Mouse (Mus musculus) layer of hippocampus, adult 8-10 months (tissue): ENCODE results near the gene Pde4b. TPM values are rescaled to one million over a fixed set of nuclear protein-coding genes. Genes with fewer than 3 reads are reported as not detected.

Experiments used
- DNase-seq, 2 experiments: peaks; one replicate each; pipeline ENCODE4 v3.0.0; 2022; ENCODE audit warnings: low spot score in 2 of 2
- total RNA-seq, 4 experiments: library from RNA; stranded (reverse); gene quantifications; 2 replicates each; pipeline ENCODE4 v1.2.4; 2022

Pde4b gene
- total RNA-seq, 4 experiments from 2014 or later, result 67.4 to 82.7 (median 71.2) TPM

DNA sequence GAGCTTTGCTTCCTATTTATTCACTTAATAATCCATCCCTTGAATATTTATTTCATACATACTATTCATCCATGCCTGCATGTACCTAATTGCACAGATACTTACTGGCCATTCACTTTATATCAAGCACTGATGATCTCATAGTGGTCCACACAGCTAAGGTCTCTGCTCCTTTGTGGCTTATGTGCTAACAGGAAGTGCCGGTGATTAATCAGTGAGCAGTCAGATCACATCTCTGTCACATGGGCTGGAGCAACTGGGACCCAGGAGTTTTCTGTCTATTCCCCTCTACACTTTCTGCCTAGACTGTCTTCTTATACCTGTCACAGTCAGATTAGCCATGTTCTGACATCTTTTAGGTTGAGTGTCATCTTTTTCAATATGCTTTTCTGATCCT lies 411.6 kb downstream of the Pde4b start:
- no peak for DNase-seq

DNA sequence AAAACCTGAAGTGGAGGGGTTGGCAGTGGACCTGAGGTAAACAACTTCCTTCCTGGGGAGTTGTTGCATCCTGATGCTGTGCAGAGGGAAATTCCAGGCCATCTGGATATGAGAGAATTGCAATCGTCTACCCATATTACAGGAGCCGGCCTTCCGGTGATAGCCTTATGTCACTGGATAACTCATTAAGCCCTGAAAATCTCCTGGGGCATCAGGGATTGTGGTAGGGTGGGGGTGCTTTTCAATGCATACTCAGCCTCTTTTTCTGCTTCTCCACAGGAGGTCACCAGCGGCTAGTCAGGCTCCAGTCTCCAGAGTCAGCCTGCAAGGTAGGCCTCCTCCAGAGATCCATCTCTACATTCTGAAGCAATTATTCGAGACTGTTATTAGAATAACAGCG lies 418.4 kb downstream of the Pde4b start:
- no peak for DNase-seq

DNA sequence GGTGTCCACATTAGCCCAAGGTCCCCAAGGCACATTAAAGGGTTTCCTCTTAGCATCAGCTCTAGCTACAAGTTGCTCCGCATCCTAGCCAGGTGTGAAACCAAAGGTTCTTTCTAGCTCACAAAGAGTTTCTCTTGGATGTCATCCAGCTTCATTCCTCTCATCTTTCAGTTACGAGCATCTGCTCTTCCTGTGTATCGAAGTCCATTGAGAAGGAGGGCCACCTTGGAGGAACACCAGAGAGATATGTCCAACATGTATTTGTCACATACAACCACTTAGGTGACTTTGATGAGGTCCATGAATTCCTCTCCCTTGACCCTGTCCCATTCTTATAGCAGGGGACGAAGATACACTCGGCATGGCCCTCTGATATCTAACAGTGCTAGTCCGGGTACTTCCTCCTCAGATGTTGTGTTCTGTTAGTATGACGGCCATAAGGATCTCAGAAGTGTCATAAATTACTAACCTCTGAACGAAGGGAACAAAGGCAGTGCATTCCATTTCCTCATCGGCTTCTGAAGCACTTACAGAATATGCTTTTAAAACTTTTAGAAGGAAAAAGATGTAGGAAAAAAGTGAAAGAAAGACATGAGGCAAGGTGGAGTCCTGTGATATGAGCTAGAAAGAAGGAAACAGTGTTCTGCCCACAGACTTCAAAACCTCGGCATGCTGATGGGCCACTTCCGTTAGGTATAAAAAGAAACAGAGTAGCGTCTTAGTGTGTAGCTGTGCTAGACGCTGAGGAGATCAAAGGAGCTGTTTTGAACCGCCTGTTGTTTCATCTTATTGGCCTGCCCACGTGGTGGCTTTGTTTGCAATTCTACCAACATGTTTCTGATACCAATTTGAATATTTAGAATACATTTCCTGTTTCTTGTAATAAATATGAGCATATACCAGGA lies 419.3 kb downstream of the Pde4b start:
- no peak for DNase-seq

DNA sequence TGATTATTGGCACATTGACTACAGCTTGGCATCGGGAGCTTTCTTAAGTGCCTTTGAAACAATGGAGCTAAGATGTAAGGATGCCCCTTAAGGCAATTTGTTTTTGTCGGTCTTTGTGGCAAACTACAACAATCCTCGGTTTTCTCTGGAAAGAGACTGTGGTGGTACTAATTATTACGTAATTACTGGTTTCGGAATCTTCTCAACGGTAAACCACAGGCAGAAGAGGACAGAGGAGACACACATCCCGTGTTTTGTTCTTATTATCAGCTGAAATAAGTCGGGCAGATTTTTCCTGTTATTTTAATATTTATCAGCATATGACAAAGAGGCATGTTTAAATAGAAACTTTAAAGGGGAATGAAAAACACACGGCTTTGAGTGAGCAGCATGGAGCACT lies 420.0 kb downstream of the Pde4b start:
- no peak for DNase-seq

DNA sequence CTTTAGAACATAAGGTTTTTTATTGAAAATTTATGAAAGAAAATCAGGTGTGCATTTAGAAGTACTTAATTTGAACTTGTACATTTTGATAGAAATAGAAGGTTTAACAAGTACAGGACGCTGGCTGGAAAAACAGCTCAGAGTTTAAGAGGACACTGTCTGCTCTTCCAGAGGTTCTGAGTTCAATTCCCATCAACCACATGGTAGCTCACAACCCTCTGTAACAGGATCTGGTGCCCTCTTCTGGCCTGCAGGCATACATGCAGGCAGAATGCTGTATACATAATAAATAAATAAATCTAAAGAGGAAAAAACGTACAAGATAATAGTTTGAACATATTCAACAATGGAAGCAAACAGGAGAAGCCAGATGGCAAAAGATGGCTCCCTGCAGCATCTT lies 420.4 kb downstream of the Pde4b start:
- no peak for DNase-seq

DNA sequence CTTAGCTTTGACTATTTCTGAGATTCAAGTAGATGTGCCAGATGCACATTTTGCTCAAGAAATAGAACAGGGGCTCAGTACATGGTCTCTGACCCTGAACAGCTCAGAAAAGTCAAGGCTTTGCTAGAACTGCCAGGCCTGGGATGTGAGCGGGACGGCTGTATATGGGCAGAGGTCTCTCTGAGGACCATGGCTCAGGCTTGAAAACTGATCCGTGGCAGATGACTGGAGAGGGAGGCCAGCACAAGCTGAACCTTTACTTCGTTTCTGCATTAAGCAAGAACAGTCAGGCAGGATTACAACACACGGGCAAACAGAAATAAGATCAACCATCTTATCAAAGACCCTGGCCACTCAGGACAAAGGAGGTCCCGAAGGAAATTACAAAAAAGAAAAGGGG lies 422.7 kb downstream of the Pde4b start:
- no peak for DNase-seq

DNA sequence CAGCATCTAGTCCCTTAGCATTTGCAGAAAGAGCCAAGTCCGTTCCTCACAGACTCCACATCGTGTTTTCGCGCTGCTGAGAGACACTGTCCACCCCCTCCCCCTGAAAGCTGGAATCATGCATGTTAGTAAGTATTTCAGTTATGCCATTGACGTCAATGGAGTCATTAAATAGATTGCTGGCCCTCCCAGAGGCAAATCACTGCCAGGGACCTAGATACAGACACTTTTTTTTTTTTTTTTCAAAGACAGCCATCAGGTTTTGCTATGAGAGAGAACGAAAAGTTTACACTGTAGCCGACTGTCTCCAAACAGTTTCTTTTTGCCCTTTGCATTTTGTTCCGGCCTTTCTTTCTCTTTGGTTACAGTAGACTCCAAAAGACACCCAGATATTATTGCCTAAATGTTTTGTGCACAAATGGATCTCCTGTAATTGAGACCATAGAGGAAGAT lies 423.6 kb downstream of the Pde4b start:
- DNase-seq, result peak; percentile 27 to 37

DNA sequence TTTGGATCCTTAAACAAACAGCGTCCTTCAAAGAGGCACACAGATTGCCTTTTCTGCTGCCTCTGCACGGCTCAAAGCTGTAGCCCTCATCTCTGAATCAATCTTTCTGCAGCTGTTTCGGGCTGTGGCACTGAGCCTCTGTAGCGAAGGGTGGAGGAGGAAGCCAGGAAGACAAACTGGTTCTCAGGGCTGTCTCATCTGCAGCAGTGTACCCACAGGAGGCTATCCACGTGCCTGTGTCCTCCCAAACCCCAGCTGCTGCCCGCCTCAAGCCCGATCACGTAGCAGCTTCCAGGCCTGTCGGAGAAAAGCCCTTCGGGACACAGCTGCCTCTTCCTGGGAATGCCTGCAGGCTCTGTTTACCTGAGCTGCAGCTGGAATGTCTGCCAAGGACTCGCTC lies 424.2 kb downstream of the Pde4b start:
- peak; percentile 30 to 36 for DNase-seq

DNA sequence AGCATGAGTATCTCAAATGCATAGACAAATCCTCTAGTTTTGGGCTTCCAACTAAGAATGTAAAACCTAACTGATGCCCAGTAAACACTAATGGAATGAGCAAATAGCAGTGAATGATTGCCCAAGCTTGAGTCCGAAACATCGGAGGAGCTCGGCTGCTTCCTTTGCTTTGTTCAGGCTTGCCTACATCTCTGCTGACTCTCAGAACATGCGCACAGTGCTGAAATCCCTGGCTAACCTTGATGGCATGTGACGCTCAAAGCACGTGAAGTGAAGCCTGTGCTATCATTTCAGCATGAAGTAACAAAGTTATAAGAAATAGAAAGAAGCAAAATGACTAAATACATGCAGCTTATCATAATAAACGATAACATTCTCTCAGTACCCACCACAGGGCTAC lies 425.6 kb downstream of the Pde4b start:
- no peak for DNase-seq

DNA sequence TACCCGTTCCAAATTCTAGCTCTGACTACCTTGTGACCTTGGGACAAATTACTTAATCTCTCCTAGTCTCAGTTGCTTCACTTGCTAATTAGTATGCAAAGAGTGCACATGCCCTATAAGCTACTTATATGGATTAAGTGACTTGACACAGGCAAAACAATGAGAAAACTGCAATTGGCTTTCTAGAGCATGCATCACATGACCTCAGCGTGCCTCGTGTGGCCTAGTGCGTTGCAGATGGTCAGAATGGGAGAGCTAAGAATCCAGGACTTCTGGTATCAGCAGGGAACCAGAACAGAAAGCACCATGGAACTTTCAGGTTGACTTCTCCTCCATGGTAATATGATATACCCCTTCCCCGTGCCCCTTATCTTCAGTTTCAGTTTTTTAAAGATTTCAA lies 426.2 kb downstream of the Pde4b start:
- no peak for DNase-seq

DNA sequence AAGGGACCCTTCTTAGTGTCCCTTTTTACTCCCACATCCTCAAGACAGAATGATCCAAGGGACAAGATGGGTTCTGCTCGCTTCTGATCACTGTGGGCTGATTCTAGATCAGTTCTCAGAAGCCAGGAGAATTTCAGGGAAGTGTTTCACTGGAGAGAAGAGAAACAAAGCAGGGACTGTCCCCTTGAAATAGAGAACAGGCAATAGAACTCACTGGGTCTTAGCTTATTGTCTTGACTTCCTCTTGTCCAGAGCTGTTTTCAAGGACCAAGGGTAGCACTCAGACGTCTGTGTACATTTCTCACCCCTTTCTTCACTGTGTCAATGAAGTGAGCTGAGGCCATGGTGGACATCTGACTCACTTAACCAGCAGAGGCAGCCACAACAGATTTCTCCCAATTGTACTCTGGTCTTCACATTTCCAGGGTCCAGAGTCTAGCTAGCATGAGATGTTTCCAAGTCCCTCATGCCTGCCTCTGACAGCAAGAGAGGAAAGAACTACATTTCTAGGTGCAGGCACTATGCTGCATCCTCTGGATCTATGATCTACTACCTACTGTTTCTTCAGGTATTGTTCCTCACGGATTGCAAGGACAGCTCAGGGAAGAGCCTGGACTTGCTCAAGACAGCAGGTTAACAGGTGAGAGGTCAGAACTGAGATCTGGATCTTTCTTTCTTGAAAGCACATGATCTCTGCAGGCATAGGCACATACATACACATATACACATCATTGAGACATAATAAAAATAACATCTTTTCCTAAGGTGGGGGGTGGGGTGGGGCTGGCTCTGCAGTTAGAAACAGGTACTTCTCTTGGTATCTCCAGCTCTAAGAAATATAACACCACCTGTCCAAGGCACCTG lies 427.9 kb downstream of the Pde4b start:
- DNase-seq, result no peak

DNA sequence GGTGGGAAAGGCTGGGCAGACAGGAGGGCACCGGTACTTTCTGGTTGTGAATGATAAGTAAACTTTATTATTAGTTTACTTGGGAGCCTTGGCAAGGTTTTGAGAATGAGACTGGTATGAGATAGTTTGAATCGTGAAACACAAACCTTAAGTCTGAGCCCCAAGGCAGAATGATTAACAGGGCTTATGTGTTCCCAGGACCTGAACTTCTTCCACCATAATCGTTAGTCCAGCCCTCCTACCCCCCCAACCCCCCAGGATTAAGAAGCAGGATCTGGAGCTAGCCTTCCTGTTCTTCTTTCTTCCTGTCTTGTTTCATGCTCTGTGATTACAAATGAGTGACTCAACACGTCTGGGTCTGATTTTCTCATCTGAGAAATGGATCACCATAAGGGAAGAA lies 429.1 kb downstream of the Pde4b start:
- no peak for DNase-seq

DNA sequence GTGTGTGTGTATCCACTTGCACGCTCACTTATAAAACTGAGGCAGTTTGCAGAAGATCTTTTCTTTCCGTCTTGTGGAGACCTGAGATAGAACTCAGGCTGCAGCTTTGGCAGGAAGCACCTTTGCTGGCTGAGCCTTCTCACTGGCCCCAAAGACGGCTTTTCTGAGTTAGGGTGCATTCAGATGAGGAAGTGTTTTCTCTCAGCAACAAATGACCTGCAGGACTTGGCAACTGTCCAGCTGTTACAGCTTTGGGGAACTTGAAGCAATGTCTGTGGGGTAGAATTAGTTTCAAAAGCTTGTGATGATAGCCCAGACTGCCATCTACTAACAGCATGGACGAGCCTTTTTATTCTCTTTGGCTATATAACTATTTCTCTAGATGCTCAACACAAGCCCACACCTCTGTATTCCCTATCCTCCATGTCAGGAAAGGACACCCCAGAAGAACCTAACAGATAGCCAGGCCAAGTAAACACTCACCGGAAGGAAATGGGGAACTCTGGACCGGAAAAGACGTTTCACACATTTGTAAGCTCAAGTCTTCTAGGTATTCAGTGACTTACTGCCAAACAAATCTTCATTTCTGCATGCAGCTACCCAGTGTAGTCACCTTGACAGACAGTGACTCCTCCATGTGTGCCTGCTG lies 429.8 kb downstream of the Pde4b start:
- DNase-seq, result peak; percentile 33 to 39

DNA sequence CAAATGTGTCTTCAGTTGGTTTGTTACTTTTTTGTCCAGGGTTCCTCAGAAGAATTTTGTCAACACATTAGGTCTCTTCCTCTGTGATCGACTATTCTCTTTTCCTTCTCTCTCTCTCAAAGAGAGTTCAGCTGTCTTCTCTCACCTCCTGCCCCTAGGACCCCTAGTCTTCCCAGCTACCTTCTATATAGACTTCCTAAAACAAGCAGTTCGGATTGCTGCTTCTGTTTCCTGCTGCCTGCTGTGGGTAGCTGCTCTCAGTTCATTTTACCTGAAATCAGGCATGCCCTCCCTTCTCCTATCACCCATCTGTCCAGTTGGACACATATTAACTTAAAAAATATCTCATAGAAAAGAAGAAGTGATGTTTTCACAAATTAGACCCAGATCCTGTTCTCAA lies 430.3 kb downstream of the Pde4b start:
- no peak for DNase-seq

DNA sequence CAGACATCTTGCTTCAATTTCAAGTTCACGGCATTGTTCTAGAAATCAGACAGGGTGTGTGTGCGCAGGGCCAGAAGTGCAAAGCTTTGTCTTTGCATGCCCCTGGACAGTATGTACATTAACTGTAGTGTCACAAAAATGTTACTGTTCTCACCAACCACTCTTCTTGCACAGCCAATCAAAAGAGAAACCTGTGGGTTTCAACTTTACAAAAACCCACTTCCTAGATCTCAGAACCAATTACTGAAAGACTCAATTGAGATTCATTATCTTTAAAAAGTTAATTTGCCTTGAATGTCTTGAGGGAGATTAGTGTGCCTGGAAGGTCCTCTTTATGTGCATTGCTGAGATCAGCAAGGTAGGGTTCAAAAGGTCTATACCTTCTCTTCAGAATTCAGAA lies 431.0 kb downstream of the Pde4b start:
- DNase-seq, result no peak

DNA sequence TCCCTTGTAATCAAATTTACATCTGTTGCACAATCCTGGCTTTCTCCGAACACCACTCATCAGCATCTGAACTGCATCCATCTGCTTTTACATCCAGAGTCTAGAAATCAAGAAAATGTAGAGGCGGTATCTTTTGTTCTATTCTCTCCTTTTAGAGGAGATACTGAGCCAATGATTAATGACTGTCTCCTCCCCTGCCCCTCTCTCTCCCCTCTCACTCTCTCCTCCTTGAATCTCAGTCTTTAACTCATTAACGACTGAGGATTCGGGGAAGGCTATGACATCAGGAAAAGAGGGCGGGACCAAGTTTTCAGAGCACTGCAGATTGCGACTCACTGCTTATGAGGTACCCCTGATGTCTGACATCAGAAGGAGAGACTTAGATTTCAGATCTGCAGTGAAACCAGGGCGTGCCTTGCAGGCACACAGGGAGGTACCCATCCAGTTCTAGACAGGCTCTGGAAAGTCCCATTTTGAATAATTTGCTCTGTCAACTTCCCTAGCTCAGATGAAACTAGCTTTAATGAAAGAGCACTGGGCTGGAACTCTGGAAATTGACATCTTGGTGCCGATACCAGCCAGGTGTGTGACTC lies 433.4 kb downstream of the Pde4b start:
- DNase-seq, result no peak

DNA sequence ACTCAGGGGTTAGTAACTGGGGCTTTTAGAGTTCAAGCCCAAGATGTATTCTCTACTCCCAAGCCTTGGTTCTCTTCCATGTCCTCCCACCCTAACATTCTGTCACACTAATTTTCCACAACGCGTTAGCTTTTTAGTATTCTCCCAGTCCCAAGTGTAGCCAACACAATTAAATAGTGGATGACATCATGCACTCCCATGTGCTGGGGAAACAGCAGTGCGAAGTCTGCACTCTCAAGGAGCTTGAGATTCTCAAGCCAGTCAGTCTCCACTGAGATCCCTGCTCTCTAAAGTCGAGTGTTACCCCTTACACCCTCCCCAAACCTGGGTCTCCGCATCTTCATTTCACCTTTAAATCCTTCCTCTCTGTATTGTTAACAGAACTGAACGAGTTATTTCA lies 434.1 kb downstream of the Pde4b start:
- DNase-seq, result no peak

DNA sequence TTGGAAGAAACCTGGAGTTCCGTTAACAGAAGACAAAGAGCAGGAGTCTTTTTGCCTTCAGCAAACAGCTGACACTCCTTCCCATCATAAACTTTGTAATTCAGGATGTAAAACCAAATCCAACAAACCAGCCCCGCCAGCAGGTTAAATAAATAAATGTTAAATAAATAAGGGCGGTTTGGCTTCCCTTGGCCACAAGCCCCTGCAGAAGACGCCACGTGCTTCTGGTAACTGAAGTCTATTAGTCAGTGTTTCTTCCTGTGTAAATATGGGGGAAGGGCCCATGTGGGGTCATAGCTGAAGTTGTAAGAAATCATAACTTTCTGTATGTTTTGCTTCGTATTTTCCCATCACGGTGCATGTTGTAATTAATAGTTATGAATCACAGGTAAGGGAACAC lies 440.0 kb downstream of the Pde4b start:
- DNase-seq, result no peak

DNA sequence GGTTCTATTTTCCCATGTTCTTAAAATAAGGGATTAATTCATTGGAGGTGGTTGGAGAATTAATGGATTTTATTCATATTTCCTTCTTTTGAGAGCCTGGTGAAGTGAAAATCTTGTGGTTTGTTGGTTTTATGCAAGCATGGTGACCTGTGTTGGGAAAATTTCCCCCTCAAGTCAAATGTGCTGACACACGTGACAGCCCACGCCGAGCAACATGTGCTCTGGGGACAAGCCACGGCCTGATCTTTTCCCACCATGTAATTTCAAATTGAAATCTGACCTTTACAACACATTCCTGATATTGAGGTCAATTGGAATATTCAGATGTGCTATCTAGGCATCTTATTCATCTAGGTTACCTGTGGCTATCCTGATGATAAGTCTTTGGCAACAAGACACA lies 443.5 kb downstream of the Pde4b start:
- no peak for DNase-seq

DNA sequence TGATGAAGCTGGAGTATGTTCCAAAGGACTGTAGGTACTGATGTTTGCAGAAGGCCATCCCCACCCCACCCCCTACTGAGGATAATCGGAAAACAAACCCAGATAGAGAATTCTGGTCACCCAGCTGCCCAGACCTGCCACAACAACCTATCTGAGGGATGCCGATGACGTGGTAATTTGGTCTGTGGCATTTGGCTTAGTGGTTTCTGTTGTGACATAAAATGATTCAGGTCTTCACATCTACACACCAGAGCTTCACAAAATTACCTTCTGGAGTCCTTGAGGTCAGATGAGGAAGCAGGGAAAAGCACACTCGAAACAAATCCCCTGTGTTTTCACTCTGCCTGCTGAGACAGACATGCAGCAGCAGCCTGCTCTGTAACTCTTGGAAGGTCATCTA lies 444.4 kb downstream of the Pde4b start:
- DNase-seq, result no peak

DNA sequence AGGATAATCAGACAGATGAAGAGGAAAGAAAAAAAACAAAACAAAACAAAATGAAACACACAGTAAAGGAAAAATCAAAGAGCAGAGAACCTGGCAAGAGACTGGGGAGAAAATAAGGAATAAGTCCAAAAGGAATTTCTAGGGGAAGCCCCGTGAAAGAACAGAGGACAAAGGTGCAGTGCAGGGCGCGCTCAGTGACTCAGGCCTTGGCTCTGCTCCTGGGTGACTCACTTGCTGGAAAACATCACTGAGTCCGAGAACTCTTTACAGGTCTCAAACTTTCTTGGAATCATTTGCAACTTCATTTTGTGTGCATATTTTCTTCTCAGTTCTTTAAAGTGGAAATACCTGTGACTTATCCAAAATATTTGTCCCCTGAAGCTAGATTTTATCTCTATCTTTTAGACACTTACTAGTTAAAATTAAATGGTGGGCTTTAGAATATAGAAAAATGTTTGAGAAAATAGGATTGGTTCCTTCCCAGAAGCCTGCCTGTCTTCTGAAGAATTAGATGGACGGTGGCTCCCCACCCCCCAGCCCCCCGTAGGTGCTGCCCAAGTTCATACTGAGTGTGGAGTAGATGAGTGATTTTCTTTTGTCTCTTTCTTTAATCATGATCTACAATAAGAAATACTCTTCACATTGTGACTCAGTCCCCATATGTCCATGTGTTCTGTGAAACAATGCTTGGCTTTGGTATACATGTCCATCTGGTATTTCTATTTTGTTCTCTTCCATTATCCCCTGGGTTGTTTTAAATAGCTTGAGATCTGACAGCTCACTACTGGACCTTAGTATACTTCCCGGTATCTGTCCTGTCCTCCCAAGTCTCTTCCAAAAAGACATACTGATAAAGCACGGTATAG lies 446.1 kb downstream of the Pde4b start:
- DNase-seq, result peak; percentile 30 to 47
